Mouse (Mus musculus) spleen, adult 2 months (tissue): Measurements from ENCODE around the gene Rrh.

Source experiments
- CTCF ChIP-seq: fragments of 200-500 bp; IDR thresholded peaks from 2 replicates; pipeline ENCODE4 v1.5.1; 2011; ENCODE audit warnings: mild to moderate bottlenecking, inconsistent platforms; ENCODE audit not compliant: insufficient read depth, insufficient read length, insufficient replicate concordance; ENCODE audit errors: extremely low read depth
- POLR2A ChIP-seq: fragments of 200-500 bp; IDR thresholded peaks from 2 replicates; pipeline ENCODE4 v1.6.1; 2011; ENCODE audit warnings: low read depth, low read length, inconsistent platforms

DNA sequence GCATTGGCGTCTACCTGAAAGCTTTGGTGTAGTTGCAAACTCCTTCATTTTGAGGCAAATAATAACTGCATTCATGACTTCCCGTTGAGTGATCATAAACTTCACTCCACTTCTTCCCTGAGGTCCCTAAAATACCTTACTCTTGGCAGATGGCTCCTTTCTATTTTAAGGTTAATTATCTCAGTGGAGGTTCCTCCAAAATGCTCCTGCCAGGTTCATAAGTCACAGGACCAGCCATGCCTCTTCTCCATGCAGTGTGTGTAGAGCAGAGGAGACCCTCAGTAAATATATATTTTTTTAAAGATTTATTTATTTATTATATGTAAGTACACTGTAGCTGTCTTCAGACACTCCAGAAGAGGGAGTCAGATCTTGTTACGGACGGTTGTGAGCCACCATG is 56.3 kb downstream of the Rrh start:
- TF ChIP-seq CTCF (no peak), POLR2A (no peak)
